Mouse (Mus musculus) heart, adult 2 months (tissue): ENCODE results near the gene Tvp23b.

Experiments used
- CTCF ChIP-seq: fragments of 200-600 bp; IDR thresholded peaks from 2 replicates; pipeline ENCODE4 v1.8.1; 2022; ENCODE audit warnings: antibody characterized with exemption, mild to moderate bottlenecking, moderate library complexity
- POLR2A ChIP-seq: fragments of 200-500 bp; IDR thresholded peaks from 2 replicates; pipeline ENCODE4 v1.6.1; 2011; ENCODE audit warnings: mild to moderate bottlenecking, low read depth, low read length, control low read depth; ENCODE audit not compliant: insufficient read depth

DNA sequence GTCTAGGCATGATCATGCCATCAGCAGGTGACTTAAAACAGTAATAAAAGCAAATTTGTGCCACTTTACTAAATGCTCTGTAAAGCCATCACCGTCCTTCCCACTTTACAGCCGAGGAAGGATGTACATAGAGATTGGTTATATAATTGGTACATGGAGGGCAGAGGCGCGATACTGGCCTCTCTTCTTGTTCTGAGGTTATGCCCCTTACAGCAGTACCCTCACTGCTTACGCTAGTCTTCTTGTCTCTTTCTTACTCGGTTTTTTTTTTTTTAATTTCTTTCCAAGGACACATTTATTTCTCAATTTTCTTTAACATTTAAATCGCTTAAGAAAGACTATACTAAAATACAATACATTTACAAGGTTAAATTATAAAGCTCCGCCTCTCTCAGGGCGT, 527 bp upstream of the Tvp23b start:
- TF ChIP-seq CTCF (no peak), POLR2A (no peak)
